Mouse (Mus musculus): ENCODE data around the gene Dennd2a. TPM values are rescaled to one million over a fixed set of nuclear protein-coding genes. Genes with fewer than 3 reads are reported as not detected.

The Dennd2a gene
- total RNA-seq, 1 experiment = 22.1 TPM

GRCm38 (mm10) chr6:39539679-39540155, 17.9 kb downstream of the Dennd2a start:
- peak overlapping the region in 1 of 2 experiments; percentile 59; a peak in 2 of 4 replicates for H3K4me3 ChIP-seq (ENCODE audit: insufficient read depth in 1 of 2, low read depth in 1 of 2, low read length in 2 of 2, poor library complexity in 1 of 2, severe bottlenecking in 1 of 2)
- DNase-seq (ENCODE audit: low read depth, low spot score) = no peak
- H3K4me1 ChIP-seq (ENCODE audit: control insufficient read depth in 2 of 2, insufficient read depth in 2 of 2, low read length in 2 of 2, poor library complexity in 1 of 2) = peaks cover 15 to 37% of the 10 kb centered on the region in 2 experiments
- TF ChIP-seq MAFK (IDR thresholded peaks at IDR 0.05; ENCODE audit: insufficient read depth, low read depth, low read length) (no peak), CHD2 (IDR thresholded peaks at IDR 0.05; ENCODE audit: low read depth, low read length) (no peak), ZNF384 (IDR thresholded peaks at IDR 0.05; ENCODE audit: low read depth, low read length) (no peak), ZC3H11A (IDR thresholded peaks at IDR 0.05; ENCODE audit: borderline replicate concordance, low read depth, low read length) (no peak), HCFC1 (IDR thresholded peaks at IDR 0.05; ENCODE audit: borderline replicate concordance, insufficient read depth, low read length) (no peak)
- peak overlapping the region; percentile 22; the same call in 1 of the 2 replicates for H3K27ac ChIP-seq (ENCODE audit: insufficient read depth, low read depth, low read length, poor library complexity, severe bottlenecking)
- no peaks in the 10 kb centered on the region for H3K9me3 ChIP-seq (ENCODE audit: control insufficient read depth, insufficient read depth, low read depth, low read length)
- in situ Hi-C loops (cut with MboI; ENCODE audit: low sequenced_read_pairs in 2 of 2, unreplicated experiment in 2 of 2) = no loop called here
- H3K36me3 ChIP-seq (ENCODE audit: control insufficient read depth, insufficient read depth, low read length, poor library complexity, severe bottlenecking) = no peaks in the 10 kb centered on the region
- no peak overlapping the region; the same call in 1 of the 2 replicates for H3K9ac ChIP-seq (ENCODE audit: insufficient read depth, low read depth, low read length, poor library complexity, severe bottlenecking)

DNA sequence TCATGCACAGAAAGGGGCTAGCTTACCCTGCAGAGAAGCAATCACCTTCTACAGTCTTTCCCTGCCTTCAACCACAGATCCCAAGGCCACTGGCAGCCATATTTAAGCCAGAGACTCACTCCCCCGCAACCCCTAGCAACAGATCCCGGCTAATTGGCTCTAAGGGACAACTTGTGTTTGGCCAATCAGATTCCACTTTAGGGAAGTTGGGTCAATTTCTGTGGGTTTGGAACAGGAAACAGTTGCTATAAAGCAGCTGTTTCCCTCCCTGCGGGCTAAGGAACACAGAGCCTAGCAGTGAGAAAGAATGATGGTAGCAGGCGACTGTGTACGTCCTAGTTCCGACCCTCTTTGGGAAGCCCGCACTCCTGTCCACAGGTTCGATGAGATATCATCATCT, 19.4 kb downstream of the Dennd2a start:
- no peak for DNase-seq (ENCODE audit: low read depth, low spot score)
- Histone ChIP-seq H3K9ac (ENCODE audit: insufficient read depth, low read depth, low read length, poor library complexity, severe bottlenecking) (no peak overlapping the region), H3K27ac (ENCODE audit: insufficient read depth, low read depth, low read length, poor library complexity, severe bottlenecking) (no peak overlapping the region), H3K36me3 (ENCODE audit: control insufficient read depth, insufficient read depth, low read length, poor library complexity, severe bottlenecking) (no peaks in the 10 kb centered on the region), H3K4me1 (ENCODE audit: control insufficient read depth in 2 of 2, insufficient read depth in 2 of 2, low read length in 2 of 2, poor library complexity in 1 of 2) (peaks cover 12 to 30% of the 10 kb centered on the region in 2 experiments), H3K9me3 (ENCODE audit: control insufficient read depth, insufficient read depth, low read depth, low read length) (no peaks in the 10 kb centered on the region), H3K4me3 (ENCODE audit: insufficient read depth in 1 of 2, low read depth in 1 of 2, low read length in 2 of 2, poor library complexity in 1 of 2, severe bottlenecking in 1 of 2) (no peak overlapping the region)
- in situ Hi-C loops (cut with MboI; ENCODE audit: low sequenced_read_pairs in 2 of 2, unreplicated experiment in 2 of 2) = no loop called here
- TF ChIP-seq ZNF384 (IDR thresholded peaks at IDR 0.05; ENCODE audit: low read depth, low read length) (no peak), CHD2 (IDR thresholded peaks at IDR 0.05; ENCODE audit: low read depth, low read length) (no peak), MAFK (IDR thresholded peaks at IDR 0.05; ENCODE audit: insufficient read depth, low read depth, low read length) (no peak), ZC3H11A (IDR thresholded peaks at IDR 0.05; ENCODE audit: borderline replicate concordance, low read depth, low read length) (no peak), HCFC1 (IDR thresholded peaks at IDR 0.05; ENCODE audit: borderline replicate concordance, insufficient read depth, low read length) (no peak)

GRCm38 (mm10) chr6:39537276-39537675, 20.4 kb downstream of the Dennd2a start:
- no peak for TF ChIP-seq ZC3H11A (IDR thresholded peaks at IDR 0.05; ENCODE audit: borderline replicate concordance, low read depth, low read length)
- TF ChIP-seq HCFC1 (IDR thresholded peaks at IDR 0.05; ENCODE audit: borderline replicate concordance, insufficient read depth, low read length) = no peak
- no peak for TF ChIP-seq MAFK (IDR thresholded peaks at IDR 0.05; ENCODE audit: insufficient read depth, low read depth, low read length)
- no peak for TF ChIP-seq CHD2 (IDR thresholded peaks at IDR 0.05; ENCODE audit: low read depth, low read length)
- no peak for TF ChIP-seq ZNF384 (IDR thresholded peaks at IDR 0.05; ENCODE audit: low read depth, low read length)
- H3K27ac ChIP-seq (ENCODE audit: insufficient read depth, low read depth, low read length, poor library complexity, severe bottlenecking) = no peak overlapping the region
- no peaks in the 10 kb centered on the region for H3K9me3 ChIP-seq (ENCODE audit: control insufficient read depth, insufficient read depth, low read depth, low read length)
- in situ Hi-C loops (cut with MboI; ENCODE audit: low sequenced_read_pairs in 2 of 2, unreplicated experiment in 2 of 2) = no loop called here
- no peak overlapping the region for H3K9ac ChIP-seq (ENCODE audit: insufficient read depth, low read depth, low read length, poor library complexity, severe bottlenecking)
- H3K4me1 ChIP-seq (ENCODE audit: control insufficient read depth in 2 of 2, insufficient read depth in 2 of 2, low read length in 2 of 2, poor library complexity in 1 of 2) = peaks cover 6 to 21% of the 10 kb centered on the region in 2 experiments
- no peaks in the 10 kb centered on the region for H3K36me3 ChIP-seq (ENCODE audit: control insufficient read depth, insufficient read depth, low read length, poor library complexity, severe bottlenecking)
- no peak for DNase-seq (ENCODE audit: low read depth, low spot score)
- H3K4me3 ChIP-seq (ENCODE audit: insufficient read depth in 1 of 2, low read depth in 1 of 2, low read length in 2 of 2, poor library complexity in 1 of 2, severe bottlenecking in 1 of 2) = no peak overlapping the region

GRCm38 (mm10) chr6:39536621-39537020, 21.0 kb downstream of the Dennd2a start:
- TF ChIP-seq ZC3H11A (IDR thresholded peaks at IDR 0.05; ENCODE audit: borderline replicate concordance, low read depth, low read length) (no peak), MAFK (IDR thresholded peaks at IDR 0.05; ENCODE audit: insufficient read depth, low read depth, low read length) (no peak), CHD2 (IDR thresholded peaks at IDR 0.05; ENCODE audit: low read depth, low read length) (no peak), ZNF384 (IDR thresholded peaks at IDR 0.05; ENCODE audit: low read depth, low read length) (no peak), HCFC1 (IDR thresholded peaks at IDR 0.05; ENCODE audit: borderline replicate concordance, insufficient read depth, low read length) (no peak)

More at GRCm38 (mm10) chr6:39536621-39537020, 21.0 kb downstream of the Dennd2a start:
- no peak overlapping the region for H3K27ac ChIP-seq (ENCODE audit: insufficient read depth, low read depth, low read length, poor library complexity, severe bottlenecking)
- DNase-seq (ENCODE audit: low read depth, low spot score) = no peak
- H3K4me3 ChIP-seq (ENCODE audit: insufficient read depth in 1 of 2, low read depth in 1 of 2, low read length in 2 of 2, poor library complexity in 1 of 2, severe bottlenecking in 1 of 2) = no peak overlapping the region
- no peaks in the 10 kb centered on the region for H3K36me3 ChIP-seq (ENCODE audit: control insufficient read depth, insufficient read depth, low read length, poor library complexity, severe bottlenecking)
- no peaks in the 10 kb centered on the region for H3K9me3 ChIP-seq (ENCODE audit: control insufficient read depth, insufficient read depth, low read depth, low read length)
- in situ Hi-C loops (cut with MboI; ENCODE audit: low sequenced_read_pairs in 2 of 2, unreplicated experiment in 2 of 2) = no loop called here
- H3K9ac ChIP-seq (ENCODE audit: insufficient read depth, low read depth, low read length, poor library complexity, severe bottlenecking) = no peak overlapping the region
- peaks cover 6 to 21% of the 10 kb centered on the region in 2 experiments for H3K4me1 ChIP-seq (ENCODE audit: control insufficient read depth in 2 of 2, insufficient read depth in 2 of 2, low read length in 2 of 2, poor library complexity in 1 of 2)
